Mouse (Mus musculus): ENCODE data around the gene Uba2.

DNA sequence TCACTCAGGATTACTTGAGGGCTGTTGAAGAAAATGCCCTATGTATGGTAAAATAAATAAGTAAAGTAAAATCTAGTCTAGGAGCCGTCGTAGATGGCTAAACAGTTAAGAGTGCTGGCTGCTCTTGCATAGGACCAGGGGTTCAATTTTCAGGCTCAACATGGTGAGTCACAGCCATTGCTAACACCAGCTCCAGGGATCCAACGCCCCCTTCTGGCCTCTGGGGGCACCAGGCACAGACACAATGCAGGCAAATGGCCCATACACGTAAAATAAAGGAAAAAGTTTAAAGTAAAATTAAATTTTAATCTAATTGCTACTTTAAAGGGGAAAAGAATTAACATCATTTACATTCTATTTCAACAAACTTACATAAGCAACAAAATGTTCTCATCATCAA lies 2.5 kb downstream of the Uba2 start:
- TF ChIP-seq GATA1 (IDR thresholded peaks at IDR 0.05; ENCODE audit: low read length) (no peak), TAL1 (IDR thresholded peaks at IDR 0.05; ENCODE audit: low read length) (no peak)

Data from erythroblast, embryonic 14.5 days (primary cell).